In the genomic region with DNA sequence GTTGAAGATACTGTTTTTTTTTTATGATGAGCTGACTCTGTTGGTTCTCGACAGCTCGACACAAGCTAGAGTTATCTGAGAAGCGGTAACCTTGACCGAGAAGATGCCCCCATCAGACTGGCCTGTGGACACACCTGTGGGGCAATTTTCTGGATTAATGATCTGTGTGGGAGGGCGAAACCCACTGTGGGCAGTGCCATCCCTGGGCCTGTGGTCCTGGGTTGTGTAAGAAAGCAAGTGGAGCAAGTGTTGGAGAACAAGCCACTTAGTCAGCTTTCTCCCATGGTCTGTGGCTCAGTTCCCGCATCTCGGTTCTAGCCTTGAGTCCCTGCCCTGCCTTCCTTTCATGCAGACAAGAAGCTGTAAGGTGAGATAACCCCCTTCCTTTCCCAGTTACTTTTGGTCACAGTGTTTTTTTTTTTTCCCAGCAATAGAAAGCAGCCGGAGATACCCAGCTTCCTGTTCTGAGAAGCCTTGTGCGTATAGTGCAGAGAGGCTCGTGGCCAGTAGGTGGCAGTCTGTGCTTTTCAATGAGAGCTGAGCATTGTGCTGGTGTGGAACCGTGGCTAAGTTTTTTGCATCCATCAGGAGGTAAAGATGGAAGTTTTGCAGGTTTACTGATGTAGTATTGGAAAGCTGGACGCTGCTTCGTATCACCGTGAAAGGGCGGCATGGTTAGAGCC, we compare ENCODE assay signal across 8 mouse cellular contexts. TPM values are rescaled to one million over a fixed set of nuclear protein-coding genes. Genes with fewer than 3 reads are reported as not detected.
A peak's percentile ranks its signal among the peaks of the same experiment; 100 is the strongest.
DNase-seq lines count a peak whose midpoint lies in the region; ATAC-seq lines count a peak whose summit lies in the region.

No protein-coding gene starts in this region.

- intact Hi-C loops in gastrocnemius, postnatal 14 days (cut with DNase I; ENCODE audit: low total_unique reads), result no loop called here

- DNase-seq in adipocyte (ENCODE audit: low spot score), result peak; percentile 81
- DNase-seq in embryo, embryonic 10 days (ENCODE audit: low spot score), result peak; percentile 93
- peak; percentile 75 for DNase-seq in gastrocnemius, postnatal 14 days
- DNase-seq in left cerebral cortex, adult 8-10 months (ENCODE audit: low spot score in 2 of 2), result peak; percentile 68 to 80
- DNase-seq in right cerebral cortex, postnatal 10 days (ENCODE audit: low spot score in 2 of 2), result peak; percentile 89 to 93
- DNase-seq in urinary bladder, postnatal 14 days (ENCODE audit: low spot score), result peak; percentile 78

- peak; percentile 97 for ATAC-seq in inflammation-experienced regulatory T-cells, adult 6 months
- ATAC-seq in megakaryocyte progenitor cell, adult 5-6 weeks (replicated peaks; ENCODE audit: poor library complexity), result peak; percentile 99

RNA-seq across cellular contexts. Expression of gene Bckdhb, which starts 31.8 kb away (rescaled TPM):
- total RNA-seq in gastrocnemius, postnatal 14 days (2021), result 10 to 100 TPM; 17.9 to 22.4 TPM
- 10 to 100 TPM in 2 of 3 experiments, 1 to 10 TPM in 1; 4.4 to 18.7 (median 12.6) TPM for polyA plus RNA-seq in inflammation-experienced regulatory T-cells, adult 6 months (2017; shearing (Covaris generic))
- 10 to 100 TPM; 37.9 to 43.8 (median 42.5) TPM for total RNA-seq in left cerebral cortex, adult 8-10 months (2022)
- 25.7 and 34.8 TPM in 2 replicates for total RNA-seq in megakaryocyte progenitor cell, adult 5-6 weeks (2015)
- total RNA-seq in megakaryocyte progenitor cell, adult 5-6 weeks (2017), result 20.5 and 22.3 TPM in 2 replicates

Comparison
In these comparisons a context has a peak if more than half of its experiments do, and no peak if none do; other contexts are left out.
1. Peak in every context shown above with its lines: DNase-seq and ATAC-seq.